Mouse (Mus musculus) liver, embryonic 14.5 days (tissue): Measurements from ENCODE around the gene Npcd.

Experiments used
- CTCF ChIP-seq: IDR thresholded peaks from 2 replicates; pipeline ENCODE4 v1.5.1; 2016; ENCODE audit warnings: antibody characterized with exemption, low read depth, control low read depth
- EP300 ChIP-seq: IDR thresholded peaks from 2 replicates; pipeline ENCODE4 v1.6.1; 2016; ENCODE audit warnings: antibody characterized with exemption, low read depth

- TF ChIP-seq CTCF: no peak
- TF ChIP-seq EP300: no peak
Measured at GRCm38 (mm10) chr15:79867260-79868002, 33.4 kb upstream of the Npcd start.
